Mouse (Mus musculus) testis, adult 10 weeks (tissue): ENCODE measurements around the gene Vmn2r105. TPM values are rescaled to one million over a fixed set of nuclear protein-coding genes. Genes with fewer than 3 reads are reported as not detected.

Experiments
- polyA plus RNA-seq: library from polyadenylated mRNA; stranded (reverse); fragments of 350-450 nt; fragmentation: Illumina TruSeq; extraction: RNeasy Lipid Tissue Mini Kit (QIAGEN cat#74804); gene quantifications from one replicate; pipeline ENCODE4 v1.2.3, GENCODE M21; 2014; ENCODE audit warnings: low read depth, low replicate concordance

Gene Vmn2r105
- polyA plus RNA-seq, result not detected

DNA sequence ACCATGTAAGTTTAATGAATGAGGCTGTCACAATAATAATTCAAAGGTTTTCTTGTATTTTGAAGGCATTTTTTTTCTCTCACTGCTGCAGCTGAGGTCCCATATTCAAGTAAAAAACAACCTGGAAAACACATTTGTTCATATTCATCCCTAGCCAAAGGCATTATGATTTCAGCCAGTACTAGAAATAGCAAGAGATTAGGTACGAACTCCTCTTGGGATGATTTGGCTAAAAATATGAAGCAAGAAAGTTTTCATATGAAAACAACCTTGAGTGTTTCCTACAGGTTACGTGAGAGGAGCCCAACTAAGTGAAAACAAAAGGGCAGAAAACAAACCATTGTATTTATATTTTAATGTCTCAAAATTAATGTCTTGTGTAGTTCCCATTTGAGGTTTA is at the start of gene Vmn2r105:
Gene Vmn2r105, minus strand, starts transcription at position 101 of the 400 bp plus-strand sequence.

DNA sequence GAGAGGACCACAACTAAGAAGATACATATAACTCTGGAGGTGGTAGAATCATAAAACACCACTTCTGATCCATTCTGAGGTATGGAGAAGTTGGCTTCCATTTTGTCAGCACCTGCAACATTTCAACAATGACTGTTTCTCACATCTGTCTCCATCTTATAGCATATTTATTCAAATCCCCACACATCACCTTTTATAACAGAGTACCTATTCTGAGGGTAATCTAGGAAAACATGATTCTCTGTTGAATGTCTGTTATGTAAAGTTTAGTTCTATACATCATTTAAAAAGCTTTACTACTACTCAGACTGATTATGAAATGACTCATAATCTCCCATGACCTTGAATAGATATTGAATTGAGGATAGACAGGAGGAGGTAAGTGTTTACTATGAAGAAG is 51.9 kb downstream of the Vmn2r105 start, which contains the start of gene Fpr-rs6:
Gene Fpr-rs6, minus strand, starts transcription at position 101 of the 400 bp plus-strand sequence.

Other genes with a start within 250 kb of the Vmn2r105 start
- gene Vmn2r104, start 186.7 kb downstream of the Vmn2r105 start, polyA plus RNA-seq, result not detected
- gene Fpr-rs7, start 120.8 kb downstream of the Vmn2r105 start, polyA plus RNA-seq, result not detected
- not detected for gene Fpr-rs6, start 52.0 kb downstream of the Vmn2r105 start, polyA plus RNA-seq
- gene Vmn2r106, start 50.5 kb upstream of the Vmn2r105 start, polyA plus RNA-seq, result not detected
- gene Vmn2r107, start 110.2 kb upstream of the Vmn2r105 start, polyA plus RNA-seq, result 0.91 TPM
- 2.2 TPM for gene Vmn1r224, start 179.1 kb upstream of the Vmn2r105 start, polyA plus RNA-seq
- gene Vmn2r108, start 246.3 kb upstream of the Vmn2r105 start, polyA plus RNA-seq, result not detected